Mouse (Mus musculus) lung, adult 18-20 months (tissue): ENCODE data around the gene 5430403G16Rik.
"Not testable (repeated sequence)": the region's sequence is repeated elsewhere in the genome, so short reads cannot be mapped to it uniquely, and the experiment has no call there.

Experiments
- DNase-seq, 2 experiments: peaks; one replicate each; pipeline ENCODE4 v3.0.0; 2022; ENCODE audit warnings: mixed read lengths in 2 of 2

Gene 5430403G16Rik

GRCm38 (mm10) chr5:109690537-109691201, at the start of gene 5430403G16Rik:
TSS of gene 5430403G16Rik (minus strand) at chr5:109691041.
- peak; percentile 85 to 86 for DNase-seq

DNA sequence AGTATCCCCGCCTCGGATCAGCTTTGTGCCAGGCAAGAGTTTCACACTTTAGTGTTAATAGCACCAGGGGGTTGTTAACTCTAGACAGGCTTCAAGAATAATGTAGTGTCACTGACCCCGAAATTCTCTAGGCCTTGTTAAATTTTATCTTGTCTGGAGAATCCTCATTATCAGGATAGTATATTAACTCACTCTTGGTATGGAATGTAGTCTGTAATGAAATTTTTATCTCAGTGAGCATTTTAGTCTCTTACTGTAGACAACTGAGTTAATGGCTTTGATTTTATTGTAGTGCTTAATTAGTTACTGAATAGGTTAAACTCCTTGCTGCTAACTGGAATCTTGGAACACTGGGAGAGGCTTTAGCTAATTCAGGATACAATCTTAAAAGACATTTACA, 26.5 kb upstream of the 5430403G16Rik start:
- DNase-seq, result not testable (repeated sequence)

DNA sequence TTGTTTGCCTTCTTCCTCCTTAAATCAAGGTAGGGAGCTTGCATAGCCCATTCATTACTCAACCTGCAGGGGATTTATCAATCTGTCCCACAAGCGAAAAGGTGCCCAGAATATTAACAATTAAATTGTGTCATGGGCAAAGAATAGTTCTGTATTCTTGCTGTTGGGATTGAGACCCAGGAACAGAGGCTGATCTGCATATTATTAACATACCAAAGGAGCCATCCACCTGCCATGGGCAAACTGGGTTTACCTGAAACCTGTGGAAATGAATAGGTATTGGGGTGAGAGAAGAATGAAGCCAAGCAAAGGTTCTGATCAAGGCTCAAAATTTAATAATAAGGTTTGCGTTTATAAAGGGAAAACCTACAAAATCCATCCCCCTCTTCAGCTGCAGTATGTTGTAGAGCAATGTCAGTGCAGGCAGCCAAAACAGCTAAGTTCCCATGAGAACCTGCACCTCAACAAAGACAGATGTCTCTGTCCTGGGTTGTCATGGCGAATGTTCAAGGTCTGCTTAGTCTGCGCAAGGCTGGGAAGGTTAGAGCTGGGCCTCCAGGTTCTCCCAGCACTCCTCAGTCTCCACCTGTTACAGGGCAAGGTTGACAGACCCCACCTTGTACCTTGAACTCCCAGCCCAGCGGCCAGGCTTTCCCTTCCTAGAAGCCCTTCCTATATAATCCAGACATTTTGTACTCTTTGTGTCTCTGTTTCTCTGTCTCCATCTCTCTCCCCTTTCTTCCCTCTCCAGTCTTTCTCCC, 544 bp upstream of the 5430403G16Rik start:
- DNase-seq, result not testable (repeated sequence)

DNA sequence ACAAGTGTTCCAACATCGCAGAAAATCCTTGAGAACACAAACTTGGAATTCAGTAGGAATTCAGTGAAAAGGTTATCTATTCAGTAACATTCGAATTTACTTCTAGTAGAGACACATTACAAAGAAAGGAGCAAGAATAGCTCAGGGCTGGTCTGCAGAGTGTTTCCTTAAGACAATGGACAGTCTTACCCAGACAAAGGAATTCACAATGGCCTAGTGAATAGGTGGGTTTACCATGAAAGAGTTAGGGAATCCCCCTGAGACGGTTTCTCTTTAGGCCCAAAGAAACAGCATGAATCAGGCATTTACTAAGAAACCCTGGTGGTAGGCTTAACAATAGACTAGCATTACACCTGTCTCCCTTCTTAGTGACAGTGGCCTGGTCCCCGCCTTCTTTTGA, 7.9 kb downstream of the 5430403G16Rik start:
- no peak for DNase-seq
